Mouse (Mus musculus): ENCODE data around the gene Eif3c. TPM values are rescaled to one million over a fixed set of nuclear protein-coding genes. Genes with fewer than 3 reads are reported as not detected.
A peak's percentile ranks its signal among the peaks of the same experiment; 100 is the strongest.

The Eif3c gene
- polyA plus RNA-seq, 1 experiment from 2014 or later: 187 TPM

DNA sequence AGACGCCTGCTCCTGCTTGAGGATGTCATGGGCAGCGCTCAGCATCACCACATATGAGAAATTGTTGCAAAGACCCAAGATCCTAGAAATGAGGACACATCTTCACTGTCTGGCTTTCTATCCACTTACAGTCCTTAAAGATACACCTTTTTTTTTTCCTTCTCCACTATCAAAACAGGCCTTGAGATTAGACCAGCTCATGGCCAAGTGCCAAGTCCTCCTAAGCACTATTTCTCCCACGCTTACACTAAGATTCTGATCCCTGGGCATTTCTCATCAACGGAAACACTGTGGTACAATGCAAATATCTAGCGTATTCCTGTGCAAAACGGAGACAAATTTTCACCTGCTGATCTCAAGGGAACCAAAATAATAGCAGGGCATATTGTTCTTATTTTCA, 15.4 kb upstream of the Eif3c start:
- ATAC-seq (ENCODE audit: low read depth): no peak
- H3K36me3 ChIP-seq (ENCODE audit: control insufficient read depth, insufficient read depth, low read length): no peaks in the 10 kb centered on the region
- H3K4me1 ChIP-seq (replicated peaks; ENCODE audit: control insufficient read depth, insufficient read depth, low read length): peaks cover 4% of the 10 kb centered on the region
- H3K27me3 ChIP-seq (ENCODE audit: control insufficient read depth, insufficient read depth, low read depth, low read length): no peaks in the 10 kb centered on the region
- no peak overlapping the region for H3K27ac ChIP-seq (ENCODE audit: low read length)
- WGBS: 74% methylated on average over 6 of the region's 6 CpGs
- no peak overlapping the region for H3K4me2 ChIP-seq (ENCODE audit: low read depth, low read length)
- no peaks in the 10 kb centered on the region for H3K9me3 ChIP-seq (ENCODE audit: control insufficient read depth, low read length)
- H3K9ac ChIP-seq (ENCODE audit: low read length): no peak overlapping the region
- no peak overlapping the region for H3K4me3 ChIP-seq (ENCODE audit: low read length)

DNA sequence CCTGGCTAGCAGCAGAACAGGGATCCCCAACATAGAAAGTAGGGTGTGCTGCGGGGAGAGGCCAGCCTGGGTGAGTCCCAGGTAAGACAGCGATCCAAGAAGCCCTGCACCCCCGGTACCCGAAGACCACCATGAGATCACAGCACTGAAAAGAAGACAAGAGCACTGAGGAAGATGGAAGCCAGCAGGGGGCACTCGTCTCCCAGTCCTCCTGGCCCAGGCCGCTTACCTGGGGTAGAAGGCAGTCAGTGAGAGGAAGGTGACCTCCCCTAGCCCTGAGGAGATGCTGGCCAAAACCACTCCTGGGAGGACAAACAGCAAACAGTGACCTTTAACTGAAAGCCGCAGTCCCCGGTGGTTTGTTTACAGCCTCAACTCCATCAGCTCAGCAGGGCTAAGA, 13.0 kb upstream of the Eif3c start:
- Histone ChIP-seq H3K4me3 (ENCODE audit: low read length) (no peak overlapping the region), H3K9ac (ENCODE audit: low read length) (no peak overlapping the region), H3K4me2 (ENCODE audit: low read depth, low read length) (no peak overlapping the region), H3K27me3 (ENCODE audit: control insufficient read depth, insufficient read depth, low read depth, low read length) (no peaks in the 10 kb centered on the region), H3K4me1 (replicated peaks; ENCODE audit: control insufficient read depth, insufficient read depth, low read length) (peaks cover 3% of the 10 kb centered on the region), H3K9me3 (ENCODE audit: control insufficient read depth, low read length) (no peaks in the 10 kb centered on the region), H3K36me3 (ENCODE audit: control insufficient read depth, insufficient read depth, low read length) (no peaks in the 10 kb centered on the region), H3K27ac (ENCODE audit: low read length) (no peak overlapping the region)
- no peak for ATAC-seq (ENCODE audit: low read depth)
- WGBS: 42% methylated on average over 8 of the region's 8 CpGs

DNA sequence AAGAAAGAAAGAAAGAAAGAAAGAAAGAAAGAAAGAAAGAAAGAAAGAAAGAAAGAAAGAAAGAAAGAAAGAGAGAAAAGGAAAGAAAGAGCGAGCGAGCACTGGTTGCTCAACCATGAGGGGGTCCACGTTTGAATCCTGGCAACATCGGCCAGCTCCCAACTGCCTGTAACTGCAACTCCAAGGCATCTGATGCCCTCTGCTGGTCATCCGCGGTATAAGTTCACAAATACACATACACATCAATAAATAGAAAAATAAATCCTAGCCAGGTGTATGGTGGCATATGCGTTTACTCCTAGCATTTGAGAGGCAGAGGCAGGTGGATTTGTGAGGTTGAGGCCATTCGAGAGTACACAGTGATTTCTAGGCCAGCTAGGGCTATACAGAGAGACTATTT, 10.7 kb upstream of the Eif3c start:
- Histone ChIP-seq H3K4me2 (ENCODE audit: low read depth, low read length) (no peak overlapping the region), H3K4me1 (replicated peaks; ENCODE audit: control insufficient read depth, insufficient read depth, low read length) (no peaks in the 10 kb centered on the region), H3K4me3 (ENCODE audit: low read length) (no peak overlapping the region), H3K9me3 (ENCODE audit: control insufficient read depth, low read length) (no peaks in the 10 kb centered on the region), H3K36me3 (ENCODE audit: control insufficient read depth, insufficient read depth, low read length) (0 out of 2 replicates have a peak, but pooled peaks cover 4% of the 10 kb centered on the region), H3K27me3 (ENCODE audit: control insufficient read depth, insufficient read depth, low read depth, low read length) (no peaks in the 10 kb centered on the region), H3K9ac (ENCODE audit: low read length) (no peak overlapping the region), H3K27ac (ENCODE audit: low read length) (no peak overlapping the region)
- WGBS: 55% methylated on average over 8 of the region's 8 CpGs
- ATAC-seq (ENCODE audit: low read depth): no peak

DNA sequence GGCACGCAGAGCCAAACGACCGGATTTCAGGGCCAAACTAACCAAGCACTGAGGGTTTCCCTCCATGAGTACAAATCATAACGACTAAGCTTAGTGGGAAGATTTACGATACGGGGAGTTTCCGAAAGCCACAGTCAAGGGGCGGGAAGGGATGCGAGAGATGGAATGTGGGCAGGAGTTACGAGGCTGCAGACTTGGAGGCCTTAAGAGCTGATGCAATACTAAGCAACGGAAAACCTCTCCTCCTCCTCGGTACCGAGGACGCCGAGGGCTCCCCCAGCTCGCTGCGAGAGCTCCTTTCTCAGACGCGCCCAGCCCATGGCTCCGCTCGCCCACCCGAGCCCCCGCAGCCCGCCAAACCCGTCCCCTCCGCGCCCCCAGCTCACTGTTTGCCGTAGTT, 518 bp downstream of the Eif3c start:
- H3K9me3 ChIP-seq (ENCODE audit: control insufficient read depth, low read length): no peaks in the 10 kb centered on the region
- H3K27me3 ChIP-seq (ENCODE audit: control insufficient read depth, insufficient read depth, low read depth, low read length): no peaks in the 10 kb centered on the region
- peak overlapping the region; percentile 81 for H3K4me2 ChIP-seq (ENCODE audit: low read depth, low read length)
- peak overlapping the region; percentile 99 for H3K4me3 ChIP-seq (ENCODE audit: low read length)
- H3K36me3 ChIP-seq (ENCODE audit: control insufficient read depth, insufficient read depth, low read length): peaks cover 27% of the 10 kb centered on the region
- ATAC-seq (ENCODE audit: low read depth): peak; percentile 46; the same call in 1 of the 2 replicates
- under 1% methylated on average over 28 of the region's 28 CpGs for WGBS
- peaks cover 6% of the 10 kb centered on the region for H3K4me1 ChIP-seq (replicated peaks; ENCODE audit: control insufficient read depth, insufficient read depth, low read length)
- H3K27ac ChIP-seq (ENCODE audit: low read length): peak overlapping the region; percentile 88
- H3K9ac ChIP-seq (ENCODE audit: low read length): peak overlapping the region; percentile 93

DNA sequence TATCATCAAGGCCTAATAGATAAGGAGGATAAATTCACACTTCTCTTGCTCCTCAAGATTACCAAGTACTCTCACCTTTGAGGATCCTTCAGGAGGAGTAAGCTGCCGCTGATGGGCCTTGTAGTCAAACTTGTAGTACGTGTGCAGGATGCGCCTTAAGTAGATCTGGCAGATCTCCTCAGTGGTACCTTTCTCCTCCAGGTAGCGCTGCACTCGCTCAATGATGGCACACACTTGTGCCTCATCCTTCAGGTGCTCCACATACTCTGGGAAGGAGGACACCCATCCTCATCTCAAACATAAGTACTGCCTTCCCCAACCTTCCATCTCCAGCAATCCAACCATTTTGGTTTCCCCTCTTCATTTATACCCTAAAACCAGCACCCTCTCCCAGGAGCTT, 9.6 kb downstream of the Eif3c start:
- 92% methylated on average over 5 of the region's 5 CpGs for whole genome bisulfite sequencing

DNA sequence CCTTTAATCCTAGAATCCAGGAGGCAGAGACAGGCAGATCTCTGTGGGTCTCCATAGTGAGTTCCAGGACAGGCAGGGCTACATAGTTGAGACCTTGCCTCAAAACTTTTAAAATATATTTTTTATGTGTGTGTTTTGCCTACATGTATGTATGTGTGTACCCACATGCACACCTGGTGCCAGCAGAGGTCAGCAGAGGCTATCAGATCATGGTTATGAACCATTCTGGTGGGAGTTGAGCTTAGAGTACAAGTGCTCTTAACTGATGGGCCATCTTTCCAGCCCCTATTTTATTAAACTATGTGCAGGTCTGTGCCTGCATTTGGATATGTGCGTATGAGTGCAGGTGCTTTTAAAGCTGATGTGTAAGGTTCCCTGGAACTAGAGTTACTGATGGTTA, 11.4 kb downstream of the Eif3c start:
- Histone ChIP-seq H3K27me3 (ENCODE audit: control insufficient read depth, insufficient read depth, low read depth, low read length) (no peaks in the 10 kb centered on the region), H3K4me1 (replicated peaks; ENCODE audit: control insufficient read depth, insufficient read depth, low read length) (no peaks in the 10 kb centered on the region), H3K4me3 (ENCODE audit: low read length) (no peak overlapping the region), H3K9ac (ENCODE audit: low read length) (no peak overlapping the region), H3K36me3 (ENCODE audit: control insufficient read depth, insufficient read depth, low read length) (peaks cover 73% of the 10 kb centered on the region), H3K27ac (ENCODE audit: low read length) (no peak overlapping the region), H3K4me2 (ENCODE audit: low read depth, low read length) (no peak overlapping the region), H3K9me3 (ENCODE audit: control insufficient read depth, low read length) (no peaks in the 10 kb centered on the region)
- ATAC-seq (ENCODE audit: low read depth): no peak
- WGBS: 89% methylated on average over 1 of the region's 1 CpGs

More for the DNA sequence above, 9.6 kb downstream of the Eif3c start:
- H3K4me3 ChIP-seq (ENCODE audit: low read length): no peak overlapping the region
- H3K9ac ChIP-seq (ENCODE audit: low read length): no peak overlapping the region
- peaks cover 60% of the 10 kb centered on the region for H3K36me3 ChIP-seq (ENCODE audit: control insufficient read depth, insufficient read depth, low read length)
- no peaks in the 10 kb centered on the region for H3K27me3 ChIP-seq (ENCODE audit: control insufficient read depth, insufficient read depth, low read depth, low read length)
- H3K4me1 ChIP-seq (replicated peaks; ENCODE audit: control insufficient read depth, insufficient read depth, low read length): no peaks in the 10 kb centered on the region
- H3K27ac ChIP-seq (ENCODE audit: low read length): no peak overlapping the region
- ATAC-seq (ENCODE audit: low read depth): no peak
- no peak overlapping the region for H3K4me2 ChIP-seq (ENCODE audit: low read depth, low read length)
- no peaks in the 10 kb centered on the region for H3K9me3 ChIP-seq (ENCODE audit: control insufficient read depth, low read length)

DNA sequence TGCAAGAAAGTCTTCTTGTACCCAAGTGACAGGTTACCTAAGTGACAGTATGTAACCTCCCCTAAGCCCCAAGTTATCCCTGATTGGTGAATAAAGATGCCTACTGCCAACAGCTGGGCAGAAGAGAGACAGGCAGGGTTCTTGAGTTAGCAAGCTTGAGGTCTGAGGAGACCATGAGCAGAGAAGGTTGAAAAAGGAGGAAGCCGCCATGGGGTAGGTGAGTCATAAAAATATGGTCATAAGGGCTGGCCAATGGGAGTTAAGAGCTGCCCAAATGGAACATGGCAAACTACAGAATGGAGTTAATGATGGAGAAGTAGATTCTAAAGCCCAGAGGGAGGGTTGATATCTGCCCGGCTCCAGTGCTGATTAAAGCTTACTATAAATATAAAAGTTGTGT, 20.6 kb downstream of the Eif3c start:
- peaks cover 46% of the 10 kb centered on the region for H3K36me3 ChIP-seq (ENCODE audit: control insufficient read depth, insufficient read depth, low read length)
- no peak for ATAC-seq (ENCODE audit: low read depth)
- H3K9ac ChIP-seq (ENCODE audit: low read length): no peak overlapping the region
- H3K27ac ChIP-seq (ENCODE audit: low read length): no peak overlapping the region
- no peak overlapping the region for H3K4me3 ChIP-seq (ENCODE audit: low read length)
- H3K4me1 ChIP-seq (replicated peaks; ENCODE audit: control insufficient read depth, insufficient read depth, low read length): no peaks in the 10 kb centered on the region
- H3K27me3 ChIP-seq (ENCODE audit: control insufficient read depth, insufficient read depth, low read depth, low read length): no peaks in the 10 kb centered on the region
- H3K9me3 ChIP-seq (ENCODE audit: control insufficient read depth, low read length): no peaks in the 10 kb centered on the region
- WGBS: 85% methylated on average over 2 of the region's 2 CpGs
- H3K4me2 ChIP-seq (ENCODE audit: low read depth, low read length): no peak overlapping the region

DNA sequence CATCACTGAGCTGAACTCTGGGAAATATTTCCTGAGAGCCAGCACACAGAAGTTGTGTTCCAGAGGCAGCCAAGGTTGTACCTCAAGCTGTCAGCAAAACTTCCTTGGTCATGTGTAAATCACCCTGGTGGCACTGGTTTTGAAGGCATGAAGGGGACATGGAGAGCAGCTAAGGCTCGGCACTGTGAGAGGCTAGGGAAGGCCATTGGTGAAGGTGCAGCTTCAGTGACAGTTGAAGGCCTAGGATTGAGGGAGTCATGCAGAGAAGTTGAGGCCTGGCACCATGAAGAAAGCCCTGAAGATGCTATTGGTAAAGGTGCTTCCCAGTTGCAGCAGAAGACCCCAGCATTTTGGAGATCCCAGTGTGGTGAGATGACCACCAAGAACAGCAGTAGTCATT, 24.6 kb downstream of the Eif3c start:
- peaks cover 4% of the 10 kb centered on the region; the same call in 1 of the 2 replicates for H3K27me3 ChIP-seq (ENCODE audit: control insufficient read depth, insufficient read depth, low read depth, low read length)
- no peak overlapping the region for H3K9ac ChIP-seq (ENCODE audit: low read length)
- 80% methylated on average over 1 of the region's 1 CpGs for WGBS
- H3K4me1 ChIP-seq (replicated peaks; ENCODE audit: control insufficient read depth, insufficient read depth, low read length): no peaks in the 10 kb centered on the region
- no peak overlapping the region for H3K4me3 ChIP-seq (ENCODE audit: low read length)
- H3K36me3 ChIP-seq (ENCODE audit: control insufficient read depth, insufficient read depth, low read length): peaks cover 14% of the 10 kb centered on the region
- no peak overlapping the region for H3K27ac ChIP-seq (ENCODE audit: low read length)
- H3K4me2 ChIP-seq (ENCODE audit: low read depth, low read length): no peak overlapping the region
- ATAC-seq (ENCODE audit: low read depth): no peak
- no peaks in the 10 kb centered on the region for H3K9me3 ChIP-seq (ENCODE audit: control insufficient read depth, low read length)

DNA sequence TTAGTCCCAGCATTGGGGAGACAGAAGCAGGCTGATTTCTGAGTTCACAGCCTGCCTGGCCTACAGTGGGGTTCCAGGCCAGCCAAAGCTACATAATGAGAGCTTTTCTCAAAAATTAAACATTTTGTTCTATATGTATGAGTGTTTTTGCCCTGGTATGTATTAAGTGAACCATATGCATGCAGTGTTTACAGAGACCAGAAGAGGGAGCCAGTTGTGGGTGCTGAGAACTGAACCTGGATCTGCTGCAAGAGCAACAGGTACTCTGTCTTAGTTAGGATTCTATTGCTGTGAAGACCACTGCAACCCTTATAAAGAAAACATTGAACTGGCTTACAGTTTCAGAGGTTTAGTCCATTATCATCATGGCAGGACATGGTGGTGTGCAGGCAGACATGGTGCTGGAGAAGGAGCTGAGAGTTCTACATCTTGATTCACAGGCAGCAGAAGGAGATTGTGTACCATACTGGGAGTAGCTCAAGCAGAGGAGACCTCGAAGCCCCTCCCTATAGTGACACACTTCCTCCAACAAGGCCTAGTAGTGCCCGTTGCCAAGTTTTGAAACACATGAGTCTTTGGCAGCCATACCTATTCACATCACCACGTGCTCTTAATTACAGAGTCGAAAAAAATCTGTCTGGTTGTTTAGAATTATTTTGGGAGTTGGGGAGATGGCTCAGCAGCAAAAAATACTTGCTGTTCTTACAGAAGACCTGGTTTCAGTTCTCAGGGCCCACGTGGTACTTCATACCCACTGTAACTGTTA, 28.2 kb downstream of the Eif3c start:
- ATAC-seq (ENCODE audit: low read depth): no peak
- Histone ChIP-seq H3K9me3 (ENCODE audit: control insufficient read depth, low read length) (no peaks in the 10 kb centered on the region), H3K9ac (ENCODE audit: low read length) (no peak overlapping the region), H3K4me2 (ENCODE audit: low read depth, low read length) (no peak overlapping the region), H3K27ac (ENCODE audit: low read length) (no peak overlapping the region), H3K27me3 (ENCODE audit: control insufficient read depth, insufficient read depth, low read depth, low read length) (peaks cover 12% of the 10 kb centered on the region; the same call in 1 of the 2 replicates), H3K4me1 (replicated peaks; ENCODE audit: control insufficient read depth, insufficient read depth, low read length) (0 out of 2 replicates have a peak, but pooled peaks cover 2% of the 10 kb centered on the region), H3K36me3 (ENCODE audit: control insufficient read depth, insufficient read depth, low read length) (no peaks in the 10 kb centered on the region), H3K4me3 (ENCODE audit: low read length) (no peak overlapping the region)
- 68% methylated on average over 5 of the region's 5 CpGs for WGBS

Data from lung, embryonic 16.5 days (tissue).